Mouse (Mus musculus) limb, embryonic 13.5 days (tissue): ENCODE data around the gene Dock11. TPM values are rescaled to one million over a fixed set of nuclear protein-coding genes. Genes with fewer than 3 reads are reported as not detected.

Experiments
- ATAC-seq: fragments of 200-750 bp; cut with Nextera tagmentation; 2 replicates; pipeline ENCODE4 v1.8.0; 2017; ENCODE audit warnings: low read depth, moderate number of reproducible peaks, moderate TSS enrichment; ENCODE audit not compliant: low FRiP score
- H3K27ac ChIP-seq: fragments of 300-500 bp; sonication (generic); 2 replicates; pipeline ENCODE4 v1.5.1; 2015; ENCODE audit warnings: inconsistent platforms, mild to moderate bottlenecking, moderate library complexity
- H3K27me3 ChIP-seq: fragments of 300-500 bp; sonication (generic); 2 replicates; pipeline ENCODE4 v1.6.1; 2015; ENCODE audit warnings: mild to moderate bottlenecking, inconsistent platforms
- H3K36me3 ChIP-seq: fragments of 300-500 bp; sonication (generic); 2 replicates; pipeline ENCODE4 v1.6.1; 2015; ENCODE audit warnings: inconsistent platforms, mild to moderate bottlenecking, moderate library complexity
- H3K4me1 ChIP-seq: fragments of 300-500 bp; sonication (generic); 2 replicates; pipeline ENCODE4 v1.6.1; 2015; ENCODE audit warnings: inconsistent platforms
- H3K4me2 ChIP-seq: fragments of 300-500 bp; sonication (generic); replicated peaks from 2 replicates; pipeline ENCODE4 v1.6.1; 2015; ENCODE audit warnings: inconsistent platforms, mild to moderate bottlenecking, moderate library complexity
- H3K4me3 ChIP-seq: fragments of 300-500 bp; sonication (generic); 2 replicates; pipeline ENCODE4 v1.5.1; 2015; ENCODE audit warnings: moderate library complexity, mild to moderate bottlenecking, inconsistent platforms
- H3K9ac ChIP-seq: fragments of 300-500 bp; sonication (generic); 2 replicates; pipeline ENCODE4 v1.6.1; 2015; ENCODE audit warnings: mild to moderate bottlenecking, inconsistent platforms
- H3K9me3 ChIP-seq: fragments of 300-500 bp; sonication (generic); 2 replicates; pipeline ENCODE4 v1.6.1; 2016; ENCODE audit warnings: inconsistent platforms
- WGBS: fragments of 180-500 bp; shearing (Covaris S2); methylation state at CpG from one replicate; pipeline ENCODE4 v1.1.7; 2015; 5-methylcytosine and 5-hydroxymethylcytosine counted together
- polyA plus RNA-seq: library from polyadenylated mRNA; unstranded; fragments of >200 nt; fragmentation: Nextera tagmentation; extraction: Ambion mirVana; gene quantifications from 2 replicates; pipeline ENCODE4 v1.2.1, GENCODE M21; 2015

Gene Dock11
- polyA plus RNA-seq, 1 experiment from 2014 or later, result 15.9 TPM

- no peak overlapping the region for H3K9ac ChIP-seq
- no peaks in the 10 kb centered on the region for H3K4me1 ChIP-seq
- no peak overlapping the region for H3K27ac ChIP-seq
- no peak overlapping the region for H3K4me3 ChIP-seq
- no peaks in the 10 kb centered on the region for H3K36me3 ChIP-seq
- no peak overlapping the region for H3K4me2 ChIP-seq
- no peaks in the 10 kb centered on the region for H3K27me3 ChIP-seq
- no peak for ATAC-seq
- H3K9me3 ChIP-seq, result no peaks in the 10 kb centered on the region
These were observed 67.6 kb downstream of the Dock11 start for GRCm38 (mm10) chrX:35956236-35956635.

GRCm38 (mm10) chrX:35963087-35963486 is 74.5 kb downstream of the Dock11 start:
- H3K27me3 ChIP-seq, result no peaks in the 10 kb centered on the region
- no peak overlapping the region for H3K27ac ChIP-seq
- H3K4me1 ChIP-seq, result no peaks in the 10 kb centered on the region
- no peaks in the 10 kb centered on the region for H3K9me3 ChIP-seq
- H3K4me3 ChIP-seq, result no peak overlapping the region
- no peak for ATAC-seq
- H3K36me3 ChIP-seq, result no peaks in the 10 kb centered on the region
- H3K4me2 ChIP-seq, result no peak overlapping the region
- H3K9ac ChIP-seq, result no peak overlapping the region
- 76% methylated on average over 6 of the region's 6 CpGs for WGBS

- H3K27ac ChIP-seq, result no peak overlapping the region
- H3K36me3 ChIP-seq, result no peaks in the 10 kb centered on the region
- WGBS, result 88% methylated on average over 1 of the region's 1 CpGs
- H3K4me3 ChIP-seq, result no peak overlapping the region
- H3K9me3 ChIP-seq, result no peaks in the 10 kb centered on the region
- no peak overlapping the region for H3K4me2 ChIP-seq
- H3K27me3 ChIP-seq, result no peaks in the 10 kb centered on the region
- no peak for ATAC-seq
- no peaks in the 10 kb centered on the region for H3K4me1 ChIP-seq
- no peak overlapping the region for H3K9ac ChIP-seq
These were observed 80.6 kb downstream of the Dock11 start for GRCm38 (mm10) chrX:35969276-35969675.

- H3K4me1 ChIP-seq, result no peaks in the 10 kb centered on the region
- H3K4me2 ChIP-seq, result no peak overlapping the region
- ATAC-seq, result no peak
- H3K9ac ChIP-seq, result no peak overlapping the region
- 76% methylated on average over 5 of the region's 5 CpGs for WGBS
- H3K9me3 ChIP-seq, result no peaks in the 10 kb centered on the region
- H3K27me3 ChIP-seq, result no peaks in the 10 kb centered on the region
- no peaks in the 10 kb centered on the region for H3K36me3 ChIP-seq
- H3K4me3 ChIP-seq, result no peak overlapping the region
- H3K27ac ChIP-seq, result no peak overlapping the region
These were observed 88.0 kb downstream of the Dock11 start for GRCm38 (mm10) chrX:35976657-35977056.

- H3K4me3 ChIP-seq, result no peak overlapping the region
- H3K27me3 ChIP-seq, result no peaks in the 10 kb centered on the region
- WGBS, result 94% methylated on average over 1 of the region's 1 CpGs
- H3K9ac ChIP-seq, result no peak overlapping the region
- no peak overlapping the region for H3K27ac ChIP-seq
- H3K36me3 ChIP-seq, result no peaks in the 10 kb centered on the region
- H3K4me2 ChIP-seq, result no peak overlapping the region
- H3K9me3 ChIP-seq, result no peaks in the 10 kb centered on the region
- H3K4me1 ChIP-seq, result no peaks in the 10 kb centered on the region
- ATAC-seq, result no peak
These were observed 99.3 kb downstream of the Dock11 start for GRCm38 (mm10) chrX:35987981-35988380.

GRCm38 (mm10) chrX:35990508-35991095 is 102.0 kb downstream of the Dock11 start:
- no peak overlapping the region for H3K27ac ChIP-seq
- H3K36me3 ChIP-seq, result no peaks in the 10 kb centered on the region
- WGBS, result 63% methylated on average over 5 of the region's 5 CpGs
- no peak overlapping the region for H3K4me3 ChIP-seq
- H3K27me3 ChIP-seq, result no peaks in the 10 kb centered on the region
- no peak overlapping the region for H3K4me2 ChIP-seq
- no peaks in the 10 kb centered on the region for H3K9me3 ChIP-seq
- no peak overlapping the region for H3K9ac ChIP-seq
- no peak for ATAC-seq
- no peaks in the 10 kb centered on the region for H3K4me1 ChIP-seq

GRCm38 (mm10) chrX:35994226-35994625 is 105.6 kb downstream of the Dock11 start:
- no peak overlapping the region for H3K4me2 ChIP-seq
- H3K4me3 ChIP-seq, result no peak overlapping the region
- no peak overlapping the region for H3K27ac ChIP-seq
- ATAC-seq, result no peak
- no peak overlapping the region for H3K9ac ChIP-seq
- H3K36me3 ChIP-seq, result no peaks in the 10 kb centered on the region
- no peaks in the 10 kb centered on the region for H3K4me1 ChIP-seq
- H3K27me3 ChIP-seq, result no peaks in the 10 kb centered on the region
- no peaks in the 10 kb centered on the region for H3K9me3 ChIP-seq
- WGBS, result 50% methylated on average over 6 of the region's 6 CpGs

- ATAC-seq, result no peak
- Histone ChIP-seq H3K4me3 (no peak overlapping the region), H3K27ac (no peak overlapping the region), H3K27me3 (no peaks in the 10 kb centered on the region), H3K4me1 (no peaks in the 10 kb centered on the region), H3K9me3 (no peaks in the 10 kb centered on the region), H3K9ac (no peak overlapping the region), H3K4me2 (no peak overlapping the region), H3K36me3 (no peaks in the 10 kb centered on the region)
- 20% methylated on average over 2 of the region's 2 CpGs for WGBS
These were observed 108.4 kb downstream of the Dock11 start for GRCm38 (mm10) chrX:35997004-35997403.

GRCm38 (mm10) chrX:35997793-35998419 is 109.3 kb downstream of the Dock11 start:
- H3K4me3 ChIP-seq, result no peak overlapping the region
- H3K27ac ChIP-seq, result no peak overlapping the region
- no peaks in the 10 kb centered on the region for H3K4me1 ChIP-seq
- H3K9ac ChIP-seq, result no peak overlapping the region
- no peak overlapping the region for H3K4me2 ChIP-seq
- 88% methylated on average over 5 of the region's 5 CpGs for WGBS
- no peaks in the 10 kb centered on the region for H3K27me3 ChIP-seq
- no peaks in the 10 kb centered on the region for H3K9me3 ChIP-seq
- no peaks in the 10 kb centered on the region for H3K36me3 ChIP-seq
- no peak for ATAC-seq

GRCm38 (mm10) chrX:36025651-36026050 is 137.0 kb downstream of the Dock11 start:
- Histone ChIP-seq H3K9ac (no peak overlapping the region), H3K27me3 (no peaks in the 10 kb centered on the region), H3K27ac (no peak overlapping the region), H3K4me1 (no peaks in the 10 kb centered on the region), H3K36me3 (peaks cover 9% of the 10 kb centered on the region), H3K4me3 (no peak overlapping the region), H3K9me3 (no peaks in the 10 kb centered on the region), H3K4me2 (no peak overlapping the region)
- ATAC-seq, result no peak
- 85% methylated on average over 17 of the region's 17 CpGs for WGBS

GRCm38 (mm10) chrX:36031113-36031512 is 142.5 kb downstream of the Dock11 start:
- 63% methylated on average over 5 of the region's 5 CpGs for WGBS
- H3K27ac ChIP-seq, result no peak overlapping the region

GRCm38 (mm10) chrX:36034045-36034444 is 145.4 kb downstream of the Dock11 start:
- Histone ChIP-seq H3K27me3 (no peaks in the 10 kb centered on the region), H3K27ac (no peak overlapping the region), H3K9ac (no peak overlapping the region), H3K4me2 (no peak overlapping the region), H3K9me3 (no peaks in the 10 kb centered on the region), H3K4me3 (no peak overlapping the region), H3K36me3 (no peaks in the 10 kb centered on the region), H3K4me1 (no peaks in the 10 kb centered on the region)
- 89% methylated on average over 8 of the region's 8 CpGs for WGBS
- no peak for ATAC-seq

More at GRCm38 (mm10) chrX:36031113-36031512, 142.5 kb downstream of the Dock11 start:
- no peak for ATAC-seq
- Histone ChIP-seq H3K4me3 (no peak overlapping the region), H3K4me1 (no peaks in the 10 kb centered on the region), H3K9ac (no peak overlapping the region), H3K4me2 (no peak overlapping the region), H3K27me3 (no peaks in the 10 kb centered on the region), H3K9me3 (no peaks in the 10 kb centered on the region), H3K36me3 (no peaks in the 10 kb centered on the region)

- Histone ChIP-seq H3K27me3 (no peaks in the 10 kb centered on the region), H3K4me1 (no peaks in the 10 kb centered on the region), H3K9ac (no peak overlapping the region), H3K36me3 (no peaks in the 10 kb centered on the region), H3K27ac (no peak overlapping the region), H3K4me2 (no peak overlapping the region), H3K9me3 (no peaks in the 10 kb centered on the region), H3K4me3 (no peak overlapping the region)
- WGBS, result 49% methylated on average over 4 of the region's 4 CpGs
- no peak for ATAC-seq
These were observed 157.1 kb downstream of the Dock11 start for GRCm38 (mm10) chrX:36045731-36046130.
